Mouse (Mus musculus) right cerebral cortex, adult 18-20 months (tissue): ENCODE data around the gene Gm11939.
"Not testable (repeated sequence)": the region's sequence is repeated elsewhere in the genome, so short reads cannot be mapped to it uniquely, and the experiment has no call there.

ENCODE experiments used
- DNase-seq: peaks from one replicate; pipeline ENCODE4 v3.0.0; 2022; ENCODE audit warnings: mixed read lengths

The Gm11939 gene

GRCm38 (mm10) chr11:99559366-99559765 is at the start of gene Gm11939:
TSS of gene Gm11939 (minus strand) at chr11:99559466.
- DNase-seq, result no peak

- DNase-seq, result not testable (repeated sequence)
These were observed 43.9 kb upstream of the Gm11939 start, which contains the start of gene Gm11938 for GRCm38 (mm10) chr11:99603208-99603607. TSS of gene Gm11938 (minus strand) at chr11:99603308.

GRCm38 (mm10) chr11:99597742-99598141 is 38.5 kb upstream of the Gm11939 start, which contains the start of gene Krtap9-3:
TSS of gene Krtap9-3 (minus strand) at chr11:99598105.
- not testable (repeated sequence) for DNase-seq

- no peak for DNase-seq
These were observed 31.7 kb upstream of the Gm11939 start, which contains the start of gene Krtap1-3 for GRCm38 (mm10) chr11:99590981-99591380. TSS of gene Krtap1-3 (minus strand) at chr11:99591339.

- peak; percentile 32 for DNase-seq
These were observed 25.8 kb upstream of the Gm11939 start for GRCm38 (mm10) chr11:99585096-99585495.

- DNase-seq, result no peak
These were observed 24.0 kb upstream of the Gm11939 start, which contains the start of gene Krtap1-4 for GRCm38 (mm10) chr11:99583245-99583704. TSS of gene Krtap1-4 (minus strand) at chr11:99583654.

- no peak for DNase-seq
These were observed 22.3 kb upstream of the Gm11939 start for GRCm38 (mm10) chr11:99581564-99581963.

- no peak for DNase-seq
These were observed 21.8 kb upstream of the Gm11939 start for GRCm38 (mm10) chr11:99581051-99581450.

GRCm38 (mm10) chr11:99580636-99581035 is 21.4 kb upstream of the Gm11939 start, which contains the start of gene Krtap1-5:
TSS of gene Krtap1-5 (minus strand) at chr11:99581016.
- no peak for DNase-seq

- peak; percentile 62 for DNase-seq
These were observed 14.8 kb upstream of the Gm11939 start for GRCm38 (mm10) chr11:99574106-99574505.

- peak; percentile 35 for DNase-seq
These were observed 13.9 kb upstream of the Gm11939 start for GRCm38 (mm10) chr11:99573164-99573563.

- DNase-seq, result no peak
These were observed 7.3 kb upstream of the Gm11939 start, which contains the start of gene Krtap3-1 for GRCm38 (mm10) chr11:99566530-99566929. TSS of gene Krtap3-1 (minus strand) at chr11:99566630.

GRCm38 (mm10) chr11:99562580-99562979 is 3.3 kb upstream of the Gm11939 start:
- no peak for DNase-seq

GRCm38 (mm10) chr11:99557976-99558745 is 1.1 kb downstream of the Gm11939 start:
- DNase-seq, result peak; percentile 14

GRCm38 (mm10) chr11:99556753-99557152 is 2.5 kb downstream of the Gm11939 start, which contains the start of gene Krtap3-2:
TSS of gene Krtap3-2 (minus strand) at chr11:99556853.
- DNase-seq, result no peak

GRCm38 (mm10) chr11:99556195-99556594 is 3.1 kb downstream of the Gm11939 start:
- no peak for DNase-seq

GRCm38 (mm10) chr11:99550765-99551164 is 8.5 kb downstream of the Gm11939 start, which contains the start of gene Krtap3-3:
TSS of gene Krtap3-3 (minus strand) at chr11:99550865.
- no peak for DNase-seq

GRCm38 (mm10) chr11:99547892-99548291 is 11.4 kb downstream of the Gm11939 start:
- no peak for DNase-seq

- DNase-seq, result peak; percentile 48
These were observed 19.5 kb downstream of the Gm11939 start for GRCm38 (mm10) chr11:99539721-99540120.

- no peak for DNase-seq
These were observed 37.9 kb downstream of the Gm11939 start, which contains the start of gene Krt39 for GRCm38 (mm10) chr11:99521288-99521860. TSS of gene Krt39 (minus strand) at chr11:99521338.

- no peak for DNase-seq
These were observed 45.2 kb downstream of the Gm11939 start for GRCm38 (mm10) chr11:99514098-99514497.
